Mouse (Mus musculus): ENCODE results near the gene Cpne4.

- TF ChIP-seq CTCF (IDR thresholded peaks at IDR 0.05; ENCODE audit: borderline replicate concordance, control insufficient read depth, extremely low read depth, insufficient read depth, low read length, poor library complexity) = no peak
- no peak for TF ChIP-seq POLR2A (IDR thresholded peaks at IDR 0.05; ENCODE audit: control insufficient read depth, extremely low read depth, insufficient read depth, low read length, poor library complexity)
These were observed 229.2 kb downstream of the Cpne4 start for GRCm38 (mm10) chr9:104776198-104776815.

Measured in thymus, adult 2 months (tissue).